Mouse (Mus musculus) stomach, embryonic 14.5 days (tissue): ENCODE measurements around the gene Ablim1. TPM values are rescaled to one million over a fixed set of nuclear protein-coding genes. Genes with fewer than 3 reads are reported as not detected.

Experiments
- ATAC-seq: fragments of 200-750 bp; cut with Nextera tagmentation; 2 replicates; pipeline ENCODE4 v1.8.0; 2017; ENCODE audit warnings: low read depth, moderate TSS enrichment; ENCODE audit not compliant: insufficient number of reproducible peaks, insufficient read depth, low FRiP score
- H3K27ac ChIP-seq: fragments of 300-500 bp; sonication (generic); 2 replicates; pipeline ENCODE4 v1.5.1; 2014; ENCODE audit warnings: mild to moderate bottlenecking, low read length, moderate library complexity, mixed read lengths
- H3K27me3 ChIP-seq: fragments of 300-500 bp; sonication (generic); 2 replicates; pipeline ENCODE4 v1.6.1; 2014; ENCODE audit warnings: low read length, control low read depth, mixed read lengths; ENCODE audit not compliant: control insufficient read depth, insufficient read depth
- H3K36me3 ChIP-seq: fragments of 300-500 bp; sonication (generic); 2 replicates; pipeline ENCODE4 v1.6.1; 2014; ENCODE audit warnings: mild to moderate bottlenecking, control low read depth, low read length, moderate library complexity, mixed read lengths; ENCODE audit not compliant: control insufficient read depth, insufficient read depth
- H3K4me1 ChIP-seq: fragments of 300-500 bp; sonication (generic); 2 replicates; pipeline ENCODE4 v1.6.1; 2014; ENCODE audit warnings: low read length, control low read depth, mixed read lengths; ENCODE audit not compliant: control insufficient read depth, insufficient read depth
- H3K4me2 ChIP-seq: fragments of 300-500 bp; sonication (generic); replicated peaks from 2 replicates; pipeline ENCODE4 v1.6.1; 2014; ENCODE audit warnings: low read depth, low read length, control low read depth
- H3K4me3 ChIP-seq: fragments of 300-500 bp; sonication (generic); 2 replicates; pipeline ENCODE4 v1.5.1; 2014; ENCODE audit warnings: low read depth, low read length, control low read depth
- H3K9ac ChIP-seq: fragments of 300-500 bp; sonication (generic); replicated peaks from 2 replicates; pipeline ENCODE4 v1.6.1; 2014; ENCODE audit warnings: low read depth, mild to moderate bottlenecking, control low read depth, low read length, moderate library complexity, mixed read lengths
- H3K9me3 ChIP-seq: fragments of 300-500 bp; sonication (generic); 2 replicates; pipeline ENCODE4 v1.6.1; 2016; ENCODE audit warnings: low read depth, low read length, control low read depth; ENCODE audit not compliant: control insufficient read depth
- WGBS: fragments of 180-500 bp; shearing (Covaris S2); extraction: QIAGEN DNeasy Blood & Tissue Kit; methylation state at CpG from one replicate; pipeline ENCODE4 v1.1.7; 2014; 5-methylcytosine and 5-hydroxymethylcytosine counted together
- polyA plus RNA-seq: library from polyadenylated mRNA; unstranded; fragments of >200 nt; fragmentation: Nextera tagmentation; extraction: Ambion mirVana; gene quantifications from 2 replicates; pipeline ENCODE4 v1.2.1, GENCODE M21; 2014

The Ablim1 gene
- polyA plus RNA-seq, 1 experiment from 2014 or later: 36.9 TPM

DNA sequence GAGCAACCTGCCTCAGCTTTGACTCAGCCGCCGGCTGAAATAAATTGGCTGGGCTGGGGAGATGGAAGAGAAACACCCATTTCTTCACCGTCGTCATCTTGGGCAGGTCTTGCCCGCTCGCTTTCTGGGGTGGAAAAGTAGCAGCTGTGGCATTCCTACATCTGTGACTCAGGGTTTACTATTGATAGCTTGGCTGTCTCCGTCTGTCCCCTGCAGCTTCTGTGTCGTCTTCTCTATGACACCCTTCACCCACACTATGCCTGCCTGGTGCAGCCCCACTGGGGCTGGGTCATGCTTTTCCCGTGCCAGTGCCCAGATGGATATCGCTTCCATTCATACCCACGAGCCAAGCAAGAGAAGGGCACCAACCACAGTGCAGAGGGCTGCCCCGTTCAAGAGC is 116.2 kb downstream of the Ablim1 start:
- WGBS: 47% methylated on average over 12 of the region's 12 CpGs
- Histone ChIP-seq H3K27ac (no peak overlapping the region), H3K36me3 (no peaks in the 10 kb centered on the region), H3K4me1 (peaks cover 29% of the 10 kb centered on the region), H3K27me3 (no peaks in the 10 kb centered on the region), H3K4me2 (no peak overlapping the region), H3K9me3 (no peaks in the 10 kb centered on the region), H3K4me3 (no peak overlapping the region), H3K9ac (no peak overlapping the region)
- no peak for ATAC-seq

DNA sequence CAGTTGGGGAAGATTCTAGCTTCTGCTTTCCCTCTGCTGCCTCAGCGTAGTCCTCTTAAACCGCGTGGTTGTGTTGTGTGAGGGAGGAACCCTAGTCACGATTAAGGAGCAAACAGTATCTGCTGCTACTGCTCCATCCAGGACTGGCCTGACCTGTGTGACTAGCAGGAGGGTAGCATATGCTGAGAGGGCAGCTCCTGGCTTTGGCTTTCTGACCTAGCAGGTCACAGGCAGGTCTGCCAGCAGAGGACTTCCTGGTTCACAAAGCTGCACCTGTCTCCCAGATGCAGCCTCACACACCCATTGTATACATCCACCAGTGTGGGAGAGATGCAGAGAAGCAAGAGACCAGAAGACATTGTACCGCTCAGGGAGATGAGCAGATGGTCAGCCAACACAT is 116.7 kb downstream of the Ablim1 start:
- peak overlapping the region; percentile 37; the same call in 1 of the 2 replicates for H3K4me3 ChIP-seq

DNA sequence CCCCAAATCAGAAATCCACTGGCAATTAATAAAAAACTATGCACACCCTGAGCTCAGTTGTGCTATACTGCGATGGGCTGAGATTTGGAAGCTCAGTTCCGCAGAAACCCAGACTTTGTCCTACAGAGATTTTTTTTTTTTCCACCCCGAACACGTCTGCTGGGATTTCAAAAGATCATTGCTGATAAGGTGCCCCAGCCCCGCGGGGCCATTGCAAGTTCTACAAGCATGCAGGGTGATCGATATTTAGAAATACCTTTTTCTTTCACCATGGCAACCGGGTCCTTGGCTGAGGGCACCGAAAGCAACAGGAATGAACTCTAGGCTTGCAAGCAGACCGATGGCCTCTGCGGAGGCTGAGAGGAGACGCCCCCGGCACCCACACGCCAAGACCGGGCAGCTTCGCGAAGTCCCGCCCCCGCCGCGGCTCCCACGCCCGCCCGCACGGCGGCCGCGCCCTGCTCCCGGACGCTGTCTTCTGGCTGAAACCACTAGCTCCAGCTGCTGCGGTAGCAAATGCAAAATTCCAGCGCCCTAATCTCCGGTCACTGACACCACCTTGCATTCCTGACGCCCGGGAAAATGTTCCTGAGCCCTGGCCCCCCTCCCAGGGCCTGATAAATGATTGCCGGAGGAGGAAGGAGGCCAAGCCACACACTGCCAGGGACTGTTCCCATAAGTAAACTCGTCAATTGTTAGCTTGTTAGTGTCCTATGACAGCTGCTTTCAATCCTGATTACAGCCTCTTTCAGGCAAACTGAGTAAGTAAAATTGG is 117.5 kb downstream of the Ablim1 start:
- Histone ChIP-seq H3K36me3 (no peaks in the 10 kb centered on the region), H3K4me3 (peak overlapping the region; percentile 37), H3K27ac (peak overlapping the region; percentile 75), H3K4me2 (peak overlapping the region; percentile 90), H3K27me3 (no peaks in the 10 kb centered on the region), H3K4me1 (peaks cover 29% of the 10 kb centered on the region), H3K9ac (peak overlapping the region; percentile 33; the same call in 1 of the 2 replicates), H3K9me3 (no peaks in the 10 kb centered on the region)
- 2% methylated on average over 37 of the region's 37 CpGs for WGBS
- ATAC-seq: peak; percentile 73

More for the DNA sequence above, 116.7 kb downstream of the Ablim1 start:
- ATAC-seq: no peak
- Histone ChIP-seq H3K9me3 (no peaks in the 10 kb centered on the region), H3K9ac (no peak overlapping the region), H3K36me3 (no peaks in the 10 kb centered on the region), H3K4me1 (peaks cover 29% of the 10 kb centered on the region), H3K27ac (peak overlapping the region; percentile 75; the same call in 1 of the 2 replicates), H3K27me3 (no peaks in the 10 kb centered on the region), H3K4me2 (peak overlapping the region; percentile 90; the same call in 1 of the 2 replicates)
- WGBS: 26% methylated on average over 5 of the region's 5 CpGs

DNA sequence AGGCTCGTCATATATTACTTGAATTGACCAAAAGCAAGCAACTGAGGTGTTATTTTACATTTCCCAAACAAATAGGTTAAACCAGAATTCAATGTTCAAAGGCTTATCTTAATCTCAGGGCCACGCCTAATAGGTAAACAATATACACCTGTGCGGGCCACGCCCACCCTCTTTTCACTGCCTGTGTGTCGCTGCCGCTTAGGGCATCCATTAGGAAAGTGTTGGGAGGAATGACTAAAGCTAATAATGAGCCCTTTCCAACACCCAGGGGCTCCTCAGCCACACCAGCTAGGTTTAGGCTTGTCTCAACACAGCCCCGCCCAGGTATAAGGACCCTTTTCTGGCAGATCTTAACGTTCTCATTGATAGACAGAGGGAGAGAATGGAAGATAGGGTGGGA is 118.1 kb downstream of the Ablim1 start:
- peak overlapping the region; percentile 37 for H3K4me3 ChIP-seq
- no peak overlapping the region for H3K9ac ChIP-seq

DNA sequence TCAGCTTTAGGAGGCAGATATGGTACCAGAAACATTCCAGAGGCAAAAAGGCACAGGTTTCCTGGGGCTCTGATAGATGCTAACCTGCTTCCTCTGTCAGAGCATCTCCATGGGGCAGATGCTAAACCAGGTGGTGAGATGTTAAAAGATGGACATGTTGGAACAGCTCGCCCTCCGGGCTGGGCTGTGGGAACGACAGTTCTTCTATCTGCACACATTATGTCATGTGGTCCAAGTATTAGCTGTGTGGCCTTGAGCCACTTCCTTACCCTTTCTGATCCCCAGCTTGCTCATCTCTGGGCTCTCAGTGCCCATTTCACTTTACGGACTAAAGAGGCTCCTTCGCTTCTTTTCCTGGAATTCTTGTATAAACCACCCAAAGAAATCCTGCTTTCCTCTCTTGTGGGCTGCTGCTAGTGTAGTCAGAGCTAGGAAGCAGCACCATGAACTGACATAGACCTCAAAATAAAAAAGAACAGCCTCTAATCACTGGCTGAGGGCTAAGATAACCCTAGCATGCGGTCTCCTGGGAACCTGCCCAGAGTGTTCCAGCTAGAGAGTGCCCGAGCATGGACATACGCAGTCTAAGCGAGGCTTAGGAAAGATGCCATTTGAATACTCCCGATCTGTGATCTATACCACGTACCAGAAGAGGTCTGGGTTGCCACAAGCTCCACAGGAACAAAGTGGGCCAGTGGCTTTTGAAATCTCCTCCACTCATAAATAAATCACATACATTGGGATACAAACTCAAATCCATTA is 119.4 kb downstream of the Ablim1 start:
- H3K27ac ChIP-seq: no peak overlapping the region
- no peak overlapping the region for H3K4me3 ChIP-seq
- no peak overlapping the region for H3K4me2 ChIP-seq
- H3K4me1 ChIP-seq: peaks cover 25% of the 10 kb centered on the region
- no peaks in the 10 kb centered on the region for H3K36me3 ChIP-seq
- no peak for ATAC-seq
- no peaks in the 10 kb centered on the region for H3K9me3 ChIP-seq
- 86% methylated on average over 11 of the region's 11 CpGs for WGBS
- H3K27me3 ChIP-seq: no peaks in the 10 kb centered on the region
- H3K9ac ChIP-seq: no peak overlapping the region

More for the DNA sequence above, 118.1 kb downstream of the Ablim1 start:
- no peaks in the 10 kb centered on the region for H3K36me3 ChIP-seq
- no peaks in the 10 kb centered on the region for H3K9me3 ChIP-seq
- WGBS: 36% methylated on average over 8 of the region's 8 CpGs
- 0 out of 2 replicates have a peak, but pooled peaks have one; percentile 14 for ATAC-seq
- no peaks in the 10 kb centered on the region for H3K27me3 ChIP-seq
- peak overlapping the region; percentile 90 for H3K4me2 ChIP-seq
- peaks cover 29% of the 10 kb centered on the region for H3K4me1 ChIP-seq
- peak overlapping the region; percentile 18; the same call in 1 of the 2 replicates for H3K27ac ChIP-seq

DNA sequence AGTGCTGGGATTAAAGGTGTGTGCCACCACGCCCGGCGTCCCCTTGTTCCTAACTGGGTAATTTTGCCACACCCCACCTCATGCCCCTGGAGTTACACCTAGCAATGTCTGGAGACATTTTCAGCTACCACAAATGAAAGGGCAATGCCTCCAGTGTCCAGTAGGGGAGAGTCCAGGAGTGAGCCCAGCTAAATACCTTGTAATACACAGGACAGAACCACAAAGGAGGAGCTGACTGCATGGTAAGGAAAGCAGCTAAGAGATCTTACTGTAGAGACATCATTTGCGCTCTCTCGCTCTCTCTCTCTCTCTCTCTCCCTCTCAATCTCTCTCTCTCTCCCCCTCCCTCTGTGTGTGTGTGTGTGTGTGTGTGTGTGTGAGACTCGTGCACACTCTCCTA is 120.8 kb downstream of the Ablim1 start:
- ATAC-seq: no peak
- H3K4me3 ChIP-seq: no peak overlapping the region
- H3K9me3 ChIP-seq: no peaks in the 10 kb centered on the region
- no peak overlapping the region for H3K27ac ChIP-seq
- 86% methylated on average over 6 of the region's 6 CpGs for WGBS
- peaks cover 15% of the 10 kb centered on the region for H3K4me1 ChIP-seq
- no peaks in the 10 kb centered on the region for H3K36me3 ChIP-seq
- H3K27me3 ChIP-seq: no peaks in the 10 kb centered on the region
- no peak overlapping the region for H3K4me2 ChIP-seq
- no peak overlapping the region for H3K9ac ChIP-seq

DNA sequence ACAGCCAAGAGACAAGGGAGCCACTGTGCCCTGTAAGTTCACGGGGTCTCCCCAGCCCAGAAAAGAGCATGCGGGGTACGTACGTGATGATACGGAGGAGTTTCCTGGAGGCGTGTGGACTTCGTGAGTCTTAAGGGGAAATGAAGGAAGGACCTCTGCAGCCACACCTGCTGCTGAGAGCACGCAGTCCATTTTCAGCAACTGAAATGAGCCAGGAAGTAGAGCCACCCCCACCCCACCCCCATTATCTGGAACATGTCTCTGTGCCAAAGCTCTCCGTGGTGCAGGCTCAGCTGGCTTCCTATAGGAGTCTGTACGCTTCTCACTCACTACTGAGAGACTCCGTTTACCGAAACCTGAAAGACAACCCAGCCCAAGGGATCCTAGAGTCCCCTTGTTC is 121.3 kb downstream of the Ablim1 start:
- Histone ChIP-seq H3K4me3 (no peak overlapping the region), H3K9ac (no peak overlapping the region), H3K4me1 (peaks cover 9% of the 10 kb centered on the region), H3K4me2 (no peak overlapping the region), H3K27ac (no peak overlapping the region), H3K36me3 (no peaks in the 10 kb centered on the region), H3K9me3 (no peaks in the 10 kb centered on the region), H3K27me3 (no peaks in the 10 kb centered on the region)
- 87% methylated on average over 12 of the region's 12 CpGs for WGBS
- ATAC-seq: no peak

DNA sequence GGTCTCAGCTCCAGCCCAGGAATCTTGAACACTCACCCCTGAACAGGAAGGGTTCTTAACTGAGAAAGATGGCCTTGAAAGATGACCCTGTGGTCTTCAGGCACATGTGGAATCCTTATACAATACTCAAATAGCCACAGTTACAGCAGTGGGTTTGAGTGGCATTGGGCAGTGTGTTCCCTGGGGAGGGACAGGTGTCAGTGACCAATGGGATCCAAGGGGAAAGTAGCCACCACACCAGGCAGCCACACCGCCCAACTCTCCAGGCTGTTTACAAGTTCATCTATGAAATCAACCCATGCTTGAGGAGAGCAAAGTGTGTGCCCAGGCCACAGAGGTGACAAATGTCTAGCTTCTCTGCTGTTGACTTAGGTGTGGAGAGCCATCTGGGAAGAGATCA is 123.6 kb downstream of the Ablim1 start:
- H3K4me3 ChIP-seq: no peak overlapping the region
- H3K9me3 ChIP-seq: no peaks in the 10 kb centered on the region
- peaks cover 3% of the 10 kb centered on the region; the same call in 1 of the 2 replicates for H3K4me1 ChIP-seq
- no peak overlapping the region for H3K9ac ChIP-seq
- no peak overlapping the region for H3K4me2 ChIP-seq
- ATAC-seq: no peak
- H3K27ac ChIP-seq: no peak overlapping the region
- WGBS: 95% methylated on average over 1 of the region's 1 CpGs
- H3K36me3 ChIP-seq: no peaks in the 10 kb centered on the region
- no peaks in the 10 kb centered on the region for H3K27me3 ChIP-seq
